Mouse (Mus musculus): ENCODE data around the gene Klk10.

- TF ChIP-seq GATA1 (IDR thresholded peaks at IDR 0.05; ENCODE audit: borderline replicate concordance, low read length) (no peak), FLI1 (IDR thresholded peaks at IDR 0.05; ENCODE audit: low read length) (no peak)
These were observed 17.1 kb downstream of the Klk10 start for GRCm38 (mm10) chr7:43797844-43798462.

All from megakaryocyte, embryonic 14.5 days (primary cell).